Mouse (Mus musculus): ENCODE measurements at regions not wholly inside any gene's neighbourhood (a gene's known extent, or its start where the extent isn't known, plus 50 kb on each side); places are given as distances from the start of the nearest gene placed in this dataset.

GRCm38 (mm10) chr14:98749086-98750027, 244.8 kb downstream of the Rpl36a-ps1 start:
- no peak for DNase-seq (ENCODE audit: extremely low spot score in 1 of 2, low spot score in 1 of 2)

- no peak for DNase-seq (ENCODE audit: extremely low spot score in 1 of 2, low spot score in 1 of 2)
Measured at GRCm38 (mm10) chr14:98747159-98747775, 246.9 kb downstream of the Rpl36a-ps1 start.

GRCm38 (mm10) chr14:98730375-98730774, 263.7 kb downstream of the Rpl36a-ps1 start:
- DNase-seq (ENCODE audit: extremely low spot score in 1 of 2, low spot score in 1 of 2), result no peak

- no peak for DNase-seq (ENCODE audit: extremely low spot score in 1 of 2, low spot score in 1 of 2)
Measured at GRCm38 (mm10) chr14:98728863-98729262, 265.3 kb downstream of the Rpl36a-ps1 start.

GRCm38 (mm10) chr14:98722481-98722880, 271.6 kb downstream of the Rpl36a-ps1 start:
- no peak for DNase-seq (ENCODE audit: extremely low spot score in 1 of 2, low spot score in 1 of 2)

- DNase-seq (ENCODE audit: extremely low spot score in 1 of 2, low spot score in 1 of 2), result no peak
Measured at GRCm38 (mm10) chr14:98721033-98721432, 273.1 kb downstream of the Rpl36a-ps1 start.

- DNase-seq (ENCODE audit: extremely low spot score in 1 of 2, low spot score in 1 of 2), result no peak
Measured at GRCm38 (mm10) chr14:98708045-98708444, 286.1 kb downstream of the Rpl36a-ps1 start.

- DNase-seq (ENCODE audit: extremely low spot score in 1 of 2, low spot score in 1 of 2), result no peak
Measured at GRCm38 (mm10) chr14:98707574-98707973, 286.5 kb downstream of the Rpl36a-ps1 start.

- no peak for DNase-seq (ENCODE audit: extremely low spot score in 1 of 2, low spot score in 1 of 2)
Measured at GRCm38 (mm10) chr14:98703289-98703688, 290.8 kb downstream of the Rpl36a-ps1 start.

GRCm38 (mm10) chr14:98656533-98656932, 337.6 kb downstream of the Rpl36a-ps1 start:
- DNase-seq (ENCODE audit: extremely low spot score in 1 of 2, low spot score in 1 of 2), result no peak

GRCm38 (mm10) chr14:98654191-98654809, 339.8 kb downstream of the Rpl36a-ps1 start:
- DNase-seq (ENCODE audit: extremely low spot score in 1 of 2, low spot score in 1 of 2), result no peak

- DNase-seq (ENCODE audit: extremely low spot score in 1 of 2, low spot score in 1 of 2), result no peak
Measured at GRCm38 (mm10) chr14:98651221-98651620, 342.9 kb downstream of the Rpl36a-ps1 start.

GRCm38 (mm10) chr14:98650520-98650919, 343.6 kb downstream of the Rpl36a-ps1 start:
- DNase-seq (ENCODE audit: extremely low spot score in 1 of 2, low spot score in 1 of 2), result no peak

GRCm38 (mm10) chr14:98647614-98648013, 346.5 kb downstream of the Rpl36a-ps1 start:
- DNase-seq (ENCODE audit: extremely low spot score in 1 of 2, low spot score in 1 of 2), result no peak

GRCm38 (mm10) chr14:98643756-98644155, 350.4 kb downstream of the Rpl36a-ps1 start:
- no peak for DNase-seq (ENCODE audit: extremely low spot score in 1 of 2, low spot score in 1 of 2)

GRCm38 (mm10) chr14:98642661-98643331, 351.3 kb downstream of the Rpl36a-ps1 start:
- no peak for DNase-seq (ENCODE audit: extremely low spot score in 1 of 2, low spot score in 1 of 2)

- no peak for DNase-seq (ENCODE audit: extremely low spot score in 1 of 2, low spot score in 1 of 2)
Measured at GRCm38 (mm10) chr14:98629026-98629425, 365.1 kb downstream of the Rpl36a-ps1 start.

- no peak for DNase-seq (ENCODE audit: extremely low spot score in 1 of 2, low spot score in 1 of 2)
Measured at GRCm38 (mm10) chr14:98626476-98626875, 367.6 kb downstream of the Rpl36a-ps1 start.

GRCm38 (mm10) chr14:98625867-98626266, 368.3 kb downstream of the Rpl36a-ps1 start:
- DNase-seq (ENCODE audit: extremely low spot score in 1 of 2, low spot score in 1 of 2), result no peak

- DNase-seq (ENCODE audit: extremely low spot score in 1 of 2, low spot score in 1 of 2), result no peak
Measured at GRCm38 (mm10) chr14:98605772-98606171, 388.3 kb downstream of the Rpl36a-ps1 start.

- no peak for DNase-seq (ENCODE audit: extremely low spot score in 1 of 2, low spot score in 1 of 2)
Measured at GRCm38 (mm10) chr14:98596252-98596651, 397.9 kb downstream of the Rpl36a-ps1 start.

Data from layer of hippocampus, postnatal 25 days (tissue).